Mouse (Mus musculus) heart, postnatal 14 days (tissue): ENCODE results near the gene BC048507. TPM values are rescaled to one million over a fixed set of nuclear protein-coding genes. Genes with fewer than 3 reads are reported as not detected.

Experiments used
- total RNA-seq, 2 experiments: library from RNA; stranded (reverse); gene quantifications; 2 replicates each; pipeline ENCODE4 v1.2.3; 2021

Gene BC048507
- total RNA-seq, 2 experiments from 2014 or later, result not detected

Other genes with a start within 250 kb of the BC048507 start
- gene Gm49345, start 225.6 kb upstream of the BC048507 start, total RNA-seq, result under 1 TPM; 0.34 to 0.38 TPM
- gene Zfp729a, start 225.5 kb upstream of the BC048507 start, total RNA-seq, result 1 to 10 TPM; 3.4 TPM
- gene Zfp738, start 176.3 kb upstream of the BC048507 start, total RNA-seq, result 1 to 10 TPM; 6.4 to 7.1 TPM
- gene Zfp65, start 134.2 kb upstream of the BC048507 start, total RNA-seq, result 1 to 10 TPM; 6.0 to 6.8 TPM
- gene Zfp85, start 108.1 kb upstream of the BC048507 start, total RNA-seq, result 1 to 10 TPM; 1.8 to 3.1 TPM
- 1 to 10 TPM in 1 of 2 experiments, under 1 TPM in 1; 0.90 to 1.1 TPM for gene Zfp493, start 83.6 kb upstream of the BC048507 start, total RNA-seq
- 1 to 10 TPM; 1.9 to 2.2 TPM for gene Zfp273, start 49.6 kb upstream of the BC048507 start, total RNA-seq
- under 1 TPM; 0.76 to 0.78 TPM for gene Gm10037, start 32.2 kb upstream of the BC048507 start, total RNA-seq